Mouse (Mus musculus) midbrain, embryonic 10.5 days (tissue): ENCODE measurements around the gene Nr1h3. TPM values are rescaled to one million over a fixed set of nuclear protein-coding genes. Genes with fewer than 3 reads are reported as not detected.

Experiments
- DNase-seq: peaks from one replicate; pipeline ENCODE4 v3.0.0-alpha.2; 2017; ENCODE audit warnings: low spot score
- H3K27ac ChIP-seq: fragments of 300-500 bp; sonication (generic); replicated peaks from 2 replicates; pipeline ENCODE4 v1.5.1; 2016; ENCODE audit warnings: mild to moderate bottlenecking
- H3K27me3 ChIP-seq: fragments of 300-500 bp; sonication (generic); 2 replicates; pipeline ENCODE4 v1.6.1; 2016; ENCODE audit warnings: low read depth, mild to moderate bottlenecking; ENCODE audit not compliant: poor library complexity, severe bottlenecking
- H3K36me3 ChIP-seq: fragments of 300-500 bp; sonication (generic); 2 replicates; pipeline ENCODE4 v1.6.1; 2016; ENCODE audit warnings: mild to moderate bottlenecking, moderate library complexity
- H3K4me1 ChIP-seq: fragments of 300-500 bp; sonication (generic); 2 replicates; pipeline ENCODE4 v1.6.1; 2016
- H3K4me3 ChIP-seq: fragments of 300-500 bp; sonication (generic); 2 replicates; pipeline ENCODE4 v1.5.1; 2016; ENCODE audit warnings: mild to moderate bottlenecking, moderate library complexity
- H3K9me3 ChIP-seq: fragments of 300-500 bp; sonication (generic); replicated peaks from 2 replicates; pipeline ENCODE4 v1.6.1; 2016; ENCODE audit warnings: mild to moderate bottlenecking
- WGBS: fragments of 180-500 bp; shearing (Covaris S2); methylation state at CpG from one replicate; pipeline ENCODE4 v1.1.7; 2016; 5-methylcytosine and 5-hydroxymethylcytosine counted together
- polyA plus RNA-seq: library from polyadenylated mRNA; unstranded; fragments of >200 nt; fragmentation: Nextera tagmentation; extraction: Ambion mirVana; gene quantifications from 2 replicates; pipeline ENCODE4 v1.2.1, GENCODE M21; 2016

Gene Nr1h3
- polyA plus RNA-seq, 1 experiment from 2014 or later = 3.1 TPM

GRCm38 (mm10) chr2:91152885-91153377, 49.7 kb downstream of the Nr1h3 start:
- Histone ChIP-seq H3K4me1 (peaks cover 6% of the 10 kb centered on the region; the same call in 1 of the 2 replicates), H3K27ac (no peak overlapping the region), H3K27me3 (no peaks in the 10 kb centered on the region), H3K36me3 (peaks cover 79% of the 10 kb centered on the region), H3K4me3 (no peak overlapping the region), H3K9me3 (no peaks in the 10 kb centered on the region)
- WGBS = 89% methylated on average over 3 of the region's 3 CpGs
- no peak for DNase-seq

GRCm38 (mm10) chr2:91151331-91151730, 51.3 kb downstream of the Nr1h3 start:
- DNase-seq = no peak
- Histone ChIP-seq H3K4me1 (no peaks in the 10 kb centered on the region), H3K27me3 (no peaks in the 10 kb centered on the region), H3K9me3 (no peaks in the 10 kb centered on the region), H3K27ac (no peak overlapping the region), H3K36me3 (peaks cover 74% of the 10 kb centered on the region), H3K4me3 (no peak overlapping the region)
- 72% methylated on average over 1 of the region's 1 CpGs for WGBS

GRCm38 (mm10) chr2:91148101-91148500, 54.5 kb downstream of the Nr1h3 start:
- Histone ChIP-seq H3K4me1 (no peaks in the 10 kb centered on the region), H3K27ac (no peak overlapping the region), H3K27me3 (no peaks in the 10 kb centered on the region), H3K9me3 (no peaks in the 10 kb centered on the region), H3K36me3 (peaks cover 70% of the 10 kb centered on the region), H3K4me3 (no peak overlapping the region)
- no peak for DNase-seq

- no peak overlapping the region for H3K27ac ChIP-seq
- 96% methylated on average over 11 of the region's 11 CpGs for WGBS
- H3K4me3 ChIP-seq = no peak overlapping the region
- no peaks in the 10 kb centered on the region for H3K9me3 ChIP-seq
- H3K4me1 ChIP-seq = no peaks in the 10 kb centered on the region
- no peaks in the 10 kb centered on the region for H3K27me3 ChIP-seq
- H3K36me3 ChIP-seq = peaks cover 80% of the 10 kb centered on the region
- no peak for DNase-seq
These were observed 59.2 kb downstream of the Nr1h3 start for GRCm38 (mm10) chr2:91143401-91143800.

GRCm38 (mm10) chr2:91142920-91143319, 59.7 kb downstream of the Nr1h3 start:
- no peaks in the 10 kb centered on the region for H3K27me3 ChIP-seq
- peaks cover 84% of the 10 kb centered on the region for H3K36me3 ChIP-seq
- no peak overlapping the region for H3K27ac ChIP-seq
- no peak for DNase-seq
- no peaks in the 10 kb centered on the region for H3K9me3 ChIP-seq
- 94% methylated on average over 6 of the region's 6 CpGs for WGBS
- no peak overlapping the region for H3K4me3 ChIP-seq
- no peaks in the 10 kb centered on the region for H3K4me1 ChIP-seq

GRCm38 (mm10) chr2:91139764-91140163, 62.9 kb downstream of the Nr1h3 start:
- Histone ChIP-seq H3K36me3 (peaks cover 75% of the 10 kb centered on the region), H3K27ac (no peak overlapping the region), H3K4me3 (no peak overlapping the region), H3K27me3 (no peaks in the 10 kb centered on the region), H3K4me1 (no peaks in the 10 kb centered on the region), H3K9me3 (no peaks in the 10 kb centered on the region)
- 78% methylated on average over 8 of the region's 8 CpGs for WGBS
- no peak for DNase-seq

- H3K27me3 ChIP-seq = no peaks in the 10 kb centered on the region
- no peak overlapping the region for H3K27ac ChIP-seq
- H3K4me3 ChIP-seq = no peak overlapping the region
- H3K4me1 ChIP-seq = no peaks in the 10 kb centered on the region
- no peak for DNase-seq
- WGBS = 74% methylated on average over 5 of the region's 5 CpGs
- H3K36me3 ChIP-seq = peaks cover 71% of the 10 kb centered on the region
- no peaks in the 10 kb centered on the region for H3K9me3 ChIP-seq
These were observed 63.3 kb downstream of the Nr1h3 start for GRCm38 (mm10) chr2:91139311-91139710.

- no peaks in the 10 kb centered on the region for H3K4me1 ChIP-seq
- H3K4me3 ChIP-seq = no peak overlapping the region
- DNase-seq = no peak
- WGBS = 84% methylated on average over 6 of the region's 6 CpGs
- H3K27me3 ChIP-seq = no peaks in the 10 kb centered on the region
- H3K36me3 ChIP-seq = peaks cover 56% of the 10 kb centered on the region
- no peaks in the 10 kb centered on the region for H3K9me3 ChIP-seq
- H3K27ac ChIP-seq = no peak overlapping the region
These were observed 65.2 kb downstream of the Nr1h3 start for GRCm38 (mm10) chr2:91137481-91137880.

GRCm38 (mm10) chr2:91136513-91137412, 65.9 kb downstream of the Nr1h3 start:
- 86% methylated on average over 11 of the region's 11 CpGs for WGBS
- no peak overlapping the region for H3K4me3 ChIP-seq
- no peak for DNase-seq
- H3K27ac ChIP-seq = no peak overlapping the region
- H3K36me3 ChIP-seq = peaks cover 49% of the 10 kb centered on the region
- H3K9me3 ChIP-seq = no peaks in the 10 kb centered on the region
- H3K4me1 ChIP-seq = no peaks in the 10 kb centered on the region
- H3K27me3 ChIP-seq = no peaks in the 10 kb centered on the region

Other genes starting within 250 kb of the Nr1h3 start
- 1.7 and 2.0 TPM in 2 replicates for gene Rapsn, start 167.2 kb downstream of the Nr1h3 start, polyA plus RNA-seq
- gene Psmc3, start 148.8 kb downstream of the Nr1h3 start, polyA plus RNA-seq = 363 TPM in 2 replicates
- gene Slc39a13, start 132.4 kb downstream of the Nr1h3 start, polyA plus RNA-seq = 20.5 and 26.3 TPM in 2 replicates
- 3.6 and 5.6 TPM in 2 replicates for gene Spi1, start 120.4 kb downstream of the Nr1h3 start, polyA plus RNA-seq
- gene Mybpc3, start 84.7 kb downstream of the Nr1h3 start, polyA plus RNA-seq = 0.02 TPM in 1 of 2 replicates, not detected in the other
- gene Madd, start 19.0 kb downstream of the Nr1h3 start, polyA plus RNA-seq = 16.9 and 21.2 TPM in 2 replicates
- gene Acp2, start 51 bp upstream of the Nr1h3 start, polyA plus RNA-seq = 28.3 and 35.3 TPM in 2 replicates
- gene Ddb2, start 34.1 kb upstream of the Nr1h3 start, polyA plus RNA-seq = 7.9 and 9.4 TPM in 2 replicates
- 38.9 and 40.5 TPM in 2 replicates for gene Pacsin3, start 53.1 kb upstream of the Nr1h3 start, polyA plus RNA-seq
- gene Arfgap2, start 62.1 kb upstream of the Nr1h3 start, polyA plus RNA-seq = 99.0 and 104 TPM in 2 replicates
- 87.1 and 98.5 TPM in 2 replicates for gene 1110051M20Rik, start 241.9 kb upstream of the Nr1h3 start, polyA plus RNA-seq